ENCODE assay signal across 8 mouse cellular contexts in genomic region chr7:80121083-80121482, GRCm38 (mm10). TPM values are rescaled to one million over a fixed set of nuclear protein-coding genes. Genes with fewer than 3 reads are reported as not detected.
DNase-seq lines count a peak whose midpoint lies in the region; ATAC-seq and TF ChIP-seq lines count a peak whose summit lies in the region.

No protein-coding gene starts in this region.

- H3K4me3 ChIP-seq in lung, postnatal 0 days (ENCODE audit: low read depth, low read length), result no peak overlapping the region

- H3K27ac ChIP-seq in lung, postnatal 0 days (ENCODE audit: low read length), result peak overlapping the region; percentile 21; the same call in 1 of the 2 replicates

- H3K27me3 ChIP-seq in lung, postnatal 0 days (replicated peaks; ENCODE audit: insufficient read depth, low read length), result no peaks in the 10 kb centered on the region

- whole genome bisulfite sequencing in lung, postnatal 0 days, result 33% methylated on average over 5 of the region's 5 CpGs

- DNase-seq in heart, adult 18-20 months, result peak; percentile 68 to 82
- DNase-seq in heart, postnatal 14 days, result no peak
- peak; percentile 52 for DNase-seq in adipocyte (ENCODE audit: low spot score)
- peak; percentile 54 for DNase-seq in heart, postnatal 4 days
- DNase-seq in lung, postnatal 0 days (ENCODE audit: low spot score), result peak; percentile 89
- DNase-seq in adrenal gland, postnatal 4 days (ENCODE audit: low spot score in 2 of 2), result no peak
- DNase-seq in cerebellum, adult 9-11 months, result no peak
- no peak for DNase-seq in ovary, adult 18-20 months (ENCODE audit: low spot score)

- H3K4me2 ChIP-seq in lung, postnatal 0 days (replicated peaks; ENCODE audit: low read depth, low read length), result no peak overlapping the region

- peak; percentile 93 for ATAC-seq in lung, postnatal 0 days

- TF ChIP-seq CTCF in lung, postnatal 0 days (IDR thresholded peaks at IDR 0.05), result no peak

- no peaks in the 10 kb centered on the region for H3K36me3 ChIP-seq in lung, postnatal 0 days (ENCODE audit: insufficient read depth, low read length)

- no peaks in the 10 kb centered on the region; the same call in 1 of the 2 replicates for H3K4me1 ChIP-seq in lung, postnatal 0 days (ENCODE audit: insufficient read depth, low read depth, low read length)

- intact Hi-C loops in heart, postnatal 14 days (cut with DNase I), result no loop called here

- H3K9me3 ChIP-seq in lung, postnatal 0 days (ENCODE audit: low read length), result no peaks in the 10 kb centered on the region

- H3K9ac ChIP-seq in lung, postnatal 0 days (replicated peaks; ENCODE audit: low read depth), result no peak overlapping the region

- TF ChIP-seq EP300 in lung, postnatal 0 days (IDR thresholded peaks at IDR 0.05), result peak; percentile 90

RNA-seq across cellular contexts. Expression of gene Idh2, which starts 5.9 kb away (rescaled TPM):
- 1,000 to 10,000 TPM; 2,187 to 2,245 TPM for total RNA-seq in heart, adult 18-20 months (2021)
- 1,000 to 10,000 TPM; 1,322 to 1,446 TPM for total RNA-seq in heart, postnatal 14 days (2021)
- 1,000 to 10,000 TPM; 1,640 to 1,742 TPM for total RNA-seq in heart, postnatal 4 days (2021)
- polyA plus RNA-seq in lung, postnatal 0 days (2015; fragmentation: Nextera tagmentation; extraction: Ambion mirVana), result 296 and 298 TPM in 2 replicates
- 100 to 1,000 TPM; 275 to 289 TPM for total RNA-seq in adrenal gland, postnatal 4 days (2021)

Comparison
In these comparisons a context has a peak if more than half of its experiments do, and no peak if none do; other contexts are left out.
1. DNase-seq: peak in heart, adult 18-20 months (2 of 2), adipocyte (single experiment), heart, postnatal 4 days (single experiment) and lung, postnatal 0 days (single experiment); none in heart, postnatal 14 days (0 of 2), adrenal gland, postnatal 4 days (0 of 2), cerebellum, adult 9-11 months (single experiment) and ovary, adult 18-20 months (single experiment).
2. RNA of gene Idh2, which starts 5.9 kb away (total RNA-seq): 2,187 to 2,245 TPM in heart, adult 18-20 months, 1,640 to 1,742 TPM in heart, postnatal 4 days and 1,322 to 1,446 TPM in heart, postnatal 14 days; 275 to 289 TPM in adrenal gland, postnatal 4 days; every median in the first group is over 4 times any median in the second.